In genomic region chr9:74058269-74058871, GRCm38 (mm10) we compare ENCODE assay signal across 16 mouse cellular contexts. TPM values are rescaled to one million over a fixed set of nuclear protein-coding genes. Genes with fewer than 3 reads are reported as not detected.
A peak's percentile ranks its signal among the peaks of the same experiment; 100 is the strongest.
DNase-seq lines count a peak whose midpoint lies in the region; ATAC-seq and TF ChIP-seq lines count a peak whose summit lies in the region.
"Had no signal": no experiment of that assay in that cellular context is flagged by ENCODE, and none has a peak within 500 bp of the region (broad histone marks: within the 10 kb centered on the region; RNA-seq: fewer than 3 reads in every experiment).

No protein-coding gene starts in this region.

- no peak overlapping the region for H3K4me3 ChIP-seq in heart, postnatal 0 days (ENCODE audit: low read depth, low read length)
- no peak overlapping the region for H3K4me3 ChIP-seq in neural tube, embryonic 14.5 days (ENCODE audit: low read depth, low read length)
- H3K4me3 ChIP-seq: myocyte had no signal

- no peak overlapping the region for H3K9ac ChIP-seq in heart, postnatal 0 days (replicated peaks; ENCODE audit: low read depth, low read length)
- H3K9ac ChIP-seq in neural tube, embryonic 14.5 days (replicated peaks; ENCODE audit: low read depth, low read length) = no peak overlapping the region

- WGBS in heart, postnatal 0 days = 14% methylated on average over 5 of the region's 5 CpGs
- 58% methylated on average over 5 of the region's 5 CpGs for WGBS in neural tube, embryonic 14.5 days

- no peaks in the 10 kb centered on the region for H3K27me3 ChIP-seq in heart, postnatal 0 days (ENCODE audit: control insufficient read depth, insufficient read depth, low read length)
- no peaks in the 10 kb centered on the region for H3K27me3 ChIP-seq in neural tube, embryonic 14.5 days (ENCODE audit: control insufficient read depth, insufficient read depth, low read length)

- TF ChIP-seq CTCF in heart, postnatal 0 days (IDR thresholded peaks at IDR 0.05; ENCODE audit: low read depth) = no peak

- peak; percentile 22 for DNase-seq in heart, postnatal 0 days (ENCODE audit: low spot score)
- no peak for DNase-seq in heart, adult 9 months (ENCODE audit: low spot score in 2 of 2)
- peak; percentile 10 for DNase-seq in left cerebral cortex, postnatal 4 days
- no peak for DNase-seq in left cerebral cortex, adult 11 months (ENCODE audit: low spot score)
- DNase-seq in kidney, postnatal 14 days = peak; percentile 53
- DNase-seq in frontal cortex, adult 2 months (ENCODE audit: extremely low spot score in 1 of 2, low spot score in 1 of 2) = no peak
- DNase-seq: cerebellum, adult 9-11 months; gastrocnemius, postnatal 36 days; liver; lung, adult 2 months; right cerebral cortex, postnatal 4 days had no signal

- intact Hi-C loops in left cerebral cortex, postnatal 4 days (cut with DNase I) = no loop called here

- H3K4me2 ChIP-seq in heart, postnatal 0 days (ENCODE audit: low read depth, low read length) = no peak overlapping the region
- no peak overlapping the region for H3K4me2 ChIP-seq in neural tube, embryonic 14.5 days (ENCODE audit: low read depth, low read length)

- no peaks in the 10 kb centered on the region; the same call in 1 of the 2 replicates for H3K4me1 ChIP-seq in heart, postnatal 0 days (ENCODE audit: control insufficient read depth, insufficient read depth)
- H3K4me1 ChIP-seq in neural tube, embryonic 14.5 days (ENCODE audit: control insufficient read depth, insufficient read depth, low read length) = peaks cover 4% of the 10 kb centered on the region; the same call in 1 of the 2 replicates

- peak; percentile 20; the same call in 1 of the 2 replicates for ATAC-seq in heart, postnatal 0 days (ENCODE audit: insufficient read depth, low read depth)
- no peak for ATAC-seq in neural tube, embryonic 14.5 days (ENCODE audit: low read depth)
- ATAC-seq: activated CD4-positive, CD25-positive, alpha-beta regulatory T cell, adult 4 months had no signal

- no peaks in the 10 kb centered on the region for H3K9me3 ChIP-seq in heart, postnatal 0 days (replicated peaks; ENCODE audit: control insufficient read depth, low read length)
- no peaks in the 10 kb centered on the region for H3K9me3 ChIP-seq in neural tube, embryonic 14.5 days (ENCODE audit: control insufficient read depth, low read length)

- TF ChIP-seq EP300 in heart, postnatal 0 days (IDR thresholded peaks at IDR 0.05; ENCODE audit: low read depth) = no peak

- no peak overlapping the region for H3K27ac ChIP-seq in heart, postnatal 0 days (ENCODE audit: low read depth)
- peak overlapping the region; percentile 60; the same call in 1 of the 2 replicates for H3K27ac ChIP-seq in neural tube, embryonic 14.5 days (ENCODE audit: low read depth, low read length)

- H3K36me3 ChIP-seq in heart, postnatal 0 days (replicated peaks; ENCODE audit: control insufficient read depth, insufficient read depth, low read length) = no peaks in the 10 kb centered on the region
- no peaks in the 10 kb centered on the region for H3K36me3 ChIP-seq in neural tube, embryonic 14.5 days (ENCODE audit: control insufficient read depth, insufficient read depth, low read length)

RNA-seq across cellular contexts. Expression of gene Wdr72, which starts 51.8 kb away (rescaled TPM):
- total RNA-seq in heart, postnatal 0 days (2014; rRNA removed; ENCODE audit: low replicate concordance) = 1.7 and 2.7 TPM in 2 replicates
- 1.9 and 2.4 TPM in 2 replicates for polyA plus RNA-seq in heart, postnatal 0 days (2015; fragmentation: Nextera tagmentation; extraction: Ambion mirVana)
- total RNA-seq in left cerebral cortex, postnatal 4 days (2021) = under 1 TPM in 1 of 2 experiments, not detected in 1; 0.08 TPM
- polyA plus RNA-seq in neural tube, embryonic 14.5 days (2014; fragmentation: Nextera tagmentation; extraction: Ambion mirVana) = 0.19 and 0.24 TPM in 2 replicates
- polyA plus RNA-seq in frontal cortex, adult 2 months (2012; rRNA removed) = not detected in 2 replicates
- total RNA-seq: gastrocnemius, postnatal 36 days; left cerebral cortex, postnatal 10 days; megakaryocyte progenitor cell, adult 5-6 weeks had no signal
- polyA plus RNA-seq: myocyte had no signal

Comparison
In these comparisons a context has a peak if more than half of its experiments do, and no peak if none do; other contexts are left out.
1. DNase-seq: peak in heart, postnatal 0 days (single experiment), left cerebral cortex, postnatal 4 days (single experiment) and kidney, postnatal 14 days (single experiment); none in heart, adult 9 months (0 of 2), left cerebral cortex, adult 11 months (single experiment) and frontal cortex, adult 2 months (0 of 2).